Mouse (Mus musculus): ENCODE results near the gene Glrx.

GRCm38 (mm10) chr13:75823201-75823600, 16.5 kb upstream of the Glrx start:
- TF ChIP-seq POLR2A (IDR thresholded peaks at IDR 0.05; ENCODE audit: insufficient read depth, low read depth, low read length) (no peak), EP300 (IDR thresholded peaks at IDR 0.05; ENCODE audit: insufficient read depth, low read depth, low read length) (no peak)

Data from heart, adult 2 months (tissue).